Comparison of ENCODE assay signal across 25 mouse cellular contexts in genomic region chr16:92102931-92103330, GRCm38 (mm10). TPM values are rescaled to one million over a fixed set of nuclear protein-coding genes. Genes with fewer than 3 reads are reported as not detected.
"Had no signal": no experiment of that assay in that cellular context is flagged by ENCODE, and none has a peak within 500 bp of the region (broad histone marks: within the 10 kb centered on the region; RNA-seq: fewer than 3 reads in every experiment).

No protein-coding gene starts in this region.

RNA-seq across cellular contexts. Expression of gene Gm49711, which starts 44.8 kb away (rescaled TPM):
- total RNA-seq: left cerebral cortex, postnatal 10 days; left cerebral cortex, postnatal 25 days; left cerebral cortex, postnatal 36 days; liver, adult 2 months; megakaryocyte progenitor cell, adult 5-6 weeks; megakaryocyte, adult 5-6 weeks; megakaryocyte-erythroid progenitor cell, adult 5-6 weeks; midbrain, postnatal 0 days; monocyte, adult 5-6 weeks had no signal
- polyA plus RNA-seq: limb, embryonic 11.5 days; limb, embryonic 12.5 days; liver, adult 2 months; liver, embryonic 12.5 days; liver, embryonic 13.5 days; liver, embryonic 14.5 days; liver, embryonic 15.5 days; liver, embryonic 16.5 days; liver, postnatal 0 days; lung, adult 2 months; lung, embryonic 14.5 days; lung, embryonic 15.5 days; lung, embryonic 16.5 days; macrophage; midbrain, embryonic 12.5 days; myocyte; neural tube, embryonic 11.5 days had no signal
